Mouse (Mus musculus) lung, postnatal 4 days (tissue): ENCODE data around the gene Tnfrsf17.
"Not testable (repeated sequence)": the region's sequence is repeated elsewhere in the genome, so short reads cannot be mapped to it uniquely, and the experiment has no call there.

Source experiments
- DNase-seq, 2 experiments: peaks; one replicate each; pipeline ENCODE4 v3.0.0; 2021

Tnfrsf17 gene

DNA sequence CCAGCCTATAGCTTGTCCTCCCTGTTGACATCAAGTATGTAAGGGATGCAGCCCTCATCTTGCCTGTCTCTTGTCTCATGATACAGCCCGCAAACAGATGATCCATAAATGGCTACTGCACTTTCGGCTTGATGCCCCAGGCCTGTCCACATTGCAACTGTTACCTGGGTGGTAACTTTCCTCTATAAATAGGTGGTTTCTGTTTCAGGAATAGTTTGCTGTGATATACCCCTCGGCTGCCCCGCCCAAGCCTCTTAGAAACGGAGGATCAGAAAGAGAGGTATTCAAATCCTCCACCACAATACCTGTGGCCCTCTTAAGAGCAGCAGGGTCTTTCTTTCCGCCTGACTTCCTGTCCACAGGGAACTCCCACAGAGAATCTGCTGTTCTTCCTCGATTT is at the start of gene Tnfrsf17:
Tnfrsf17 (plus strand) TSS at position 301 of the 400 bp plus-strand sequence.
- DNase-seq: no peak

DNA sequence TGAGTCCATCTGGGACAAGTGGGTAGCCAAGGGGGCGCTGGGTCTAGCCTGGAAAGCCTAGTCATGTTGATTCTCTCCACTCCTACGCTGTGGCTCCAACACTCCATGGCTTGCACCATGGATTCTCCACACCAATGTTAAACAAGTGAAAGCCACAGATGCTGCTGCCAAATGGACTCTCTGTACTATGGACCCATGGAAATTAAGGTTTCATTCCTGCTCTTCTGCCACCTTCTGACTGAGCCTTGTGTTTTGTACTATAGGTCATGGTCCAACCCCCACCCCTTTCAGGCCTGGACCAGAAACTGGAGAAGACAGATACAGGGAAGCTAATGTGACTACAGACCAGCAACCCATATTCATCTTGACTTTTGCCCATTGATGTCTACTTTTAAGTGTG is 47.1 kb upstream of the Tnfrsf17 start:
- no peak for DNase-seq

DNA sequence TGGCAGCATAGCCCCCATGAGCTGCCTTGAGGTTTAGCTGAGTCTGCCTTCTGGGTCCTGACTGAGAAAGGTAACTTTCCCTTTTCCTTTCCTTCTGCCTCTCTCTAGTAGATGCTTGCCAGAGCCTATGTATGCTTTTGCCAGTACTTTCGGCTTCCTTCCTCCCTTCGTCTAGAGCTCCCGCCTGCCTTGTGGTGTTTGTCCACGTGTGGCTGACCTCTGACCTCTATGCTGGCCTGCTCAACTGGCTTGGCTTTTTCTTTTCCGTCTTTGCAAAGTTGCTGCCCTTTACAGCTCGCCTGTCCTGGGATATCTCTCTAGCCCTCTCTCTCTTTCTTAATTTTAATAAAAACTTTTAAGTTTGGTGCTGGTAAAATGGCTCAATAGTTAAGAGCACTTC is 43.8 kb upstream of the Tnfrsf17 start:
- no peak for DNase-seq

DNA sequence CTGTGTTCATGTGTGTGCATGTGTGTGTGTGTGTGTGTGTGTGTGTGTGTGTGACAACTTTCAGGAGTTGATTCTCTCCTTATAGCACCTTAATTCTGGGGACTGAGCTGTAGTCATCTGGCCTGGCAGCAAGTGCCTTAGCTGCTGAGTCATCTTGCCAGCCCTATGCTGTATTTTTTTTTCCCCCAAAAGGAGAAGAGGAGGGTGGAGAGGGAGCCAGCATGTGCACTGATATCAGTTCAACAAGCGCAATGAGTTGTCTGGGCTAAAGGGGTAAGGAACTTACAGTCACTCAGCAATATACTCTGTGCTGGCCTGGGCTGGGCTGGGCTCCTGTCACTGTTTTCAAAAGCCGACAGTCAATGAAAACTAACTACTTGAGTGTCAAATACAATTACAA is 43.0 kb upstream of the Tnfrsf17 start:
- DNase-seq: no peak

DNA sequence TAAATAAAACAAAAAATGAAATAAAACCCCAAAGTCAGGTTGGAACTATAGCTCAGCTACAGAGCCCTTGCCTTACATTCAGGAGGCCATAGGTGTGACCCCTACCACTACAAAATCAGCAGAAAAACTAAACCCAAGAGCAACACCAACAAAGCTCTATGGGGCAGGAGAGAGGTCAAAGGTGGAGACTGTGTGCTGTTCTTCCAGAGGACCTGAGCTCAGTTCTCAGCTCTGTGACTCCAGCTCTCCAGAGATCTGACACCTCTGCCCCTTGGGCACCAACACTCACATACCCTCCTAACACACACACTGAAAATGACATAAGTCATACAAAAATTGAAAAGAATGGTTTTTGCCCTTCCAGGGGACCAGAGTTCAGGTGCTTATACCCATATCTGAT is 42.5 kb upstream of the Tnfrsf17 start:
- no peak for DNase-seq

DNA sequence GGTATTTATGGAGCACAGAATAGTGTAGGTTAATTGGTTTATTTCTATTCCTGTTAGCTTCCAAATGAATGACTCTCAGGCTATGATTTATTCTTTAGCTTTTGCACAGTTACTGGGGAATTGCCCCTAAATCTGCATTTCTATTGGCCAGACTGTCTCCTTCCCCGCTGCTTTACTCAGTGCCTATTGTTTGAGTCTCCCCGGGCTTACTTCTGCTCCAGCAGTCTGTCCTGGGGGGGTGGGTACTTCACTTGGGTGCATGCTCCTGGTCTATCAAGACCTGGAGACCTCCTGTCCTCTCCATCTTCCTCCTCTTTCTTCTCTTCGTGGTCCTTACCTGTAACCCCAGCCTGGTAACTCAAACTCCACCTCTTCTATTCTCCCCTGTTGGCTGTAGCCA is 36.7 kb upstream of the Tnfrsf17 start:
- no peak for DNase-seq

DNA sequence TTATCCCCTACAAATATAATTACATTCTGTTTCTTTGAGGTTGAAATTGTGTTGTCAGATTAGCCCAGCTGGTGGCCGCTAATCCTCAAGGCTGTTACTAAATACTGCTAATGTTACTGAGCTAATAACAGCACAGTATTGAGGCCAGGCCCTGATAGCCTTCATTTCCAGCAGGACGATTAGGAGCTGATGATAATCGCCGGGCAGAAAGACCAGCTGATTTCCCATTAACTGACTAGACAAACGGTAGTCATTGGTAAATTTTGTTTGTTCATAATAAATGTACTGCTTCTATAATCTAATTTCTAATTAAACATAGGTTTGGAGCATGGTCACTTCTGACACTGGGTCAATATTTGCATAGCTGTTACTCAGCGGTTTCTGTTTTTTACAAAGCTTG is 34.8 kb upstream of the Tnfrsf17 start:
- DNase-seq: no peak

DNA sequence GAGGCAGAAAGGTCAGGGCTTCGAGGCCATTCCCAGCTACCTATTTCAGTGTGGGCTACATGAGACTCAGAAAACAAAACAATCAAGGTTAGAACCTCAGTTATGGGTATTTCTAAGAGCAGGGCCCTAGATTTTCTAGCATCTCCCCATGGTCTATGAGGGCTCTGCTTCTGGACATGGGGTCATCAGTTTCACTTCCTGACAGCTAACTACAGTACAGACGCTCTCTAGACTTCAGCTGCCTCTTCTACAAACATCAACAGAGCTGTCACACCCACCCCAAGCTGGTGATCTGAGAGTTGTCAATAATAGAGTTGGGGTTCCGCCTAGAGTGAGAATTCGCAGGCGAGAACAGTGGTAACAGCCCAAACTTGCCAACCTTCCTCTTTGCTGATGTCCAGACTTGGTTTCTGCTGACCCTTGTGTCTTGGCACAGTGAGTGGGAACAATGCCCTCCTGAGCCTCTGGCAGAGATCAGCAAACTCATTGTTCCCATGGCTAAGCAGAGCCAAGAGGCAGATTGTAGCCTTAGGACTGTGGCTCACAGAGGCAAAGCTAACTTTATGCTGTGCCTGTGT is 30.9 kb upstream of the Tnfrsf17 start:
- DNase-seq: no peak

DNA sequence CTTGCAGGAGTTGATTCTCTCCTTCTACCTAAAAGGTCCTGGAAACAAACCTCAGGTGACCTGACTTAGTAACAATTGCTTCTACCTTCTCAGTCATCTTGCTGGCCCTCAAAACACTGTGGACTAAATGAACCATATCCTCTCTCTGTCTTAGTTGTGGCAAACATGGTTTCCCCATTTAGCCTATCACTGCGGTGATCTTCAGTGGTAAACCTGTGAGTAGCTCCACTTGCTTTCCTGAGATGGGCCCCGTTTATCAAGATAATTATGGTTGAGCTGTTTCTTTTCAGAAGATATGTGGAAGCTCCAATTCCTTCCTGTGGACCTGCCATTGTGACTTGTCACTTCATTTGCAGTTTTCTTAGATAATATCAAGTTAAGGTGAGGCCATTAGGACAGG is 28.7 kb upstream of the Tnfrsf17 start:
- no peak for DNase-seq

DNA sequence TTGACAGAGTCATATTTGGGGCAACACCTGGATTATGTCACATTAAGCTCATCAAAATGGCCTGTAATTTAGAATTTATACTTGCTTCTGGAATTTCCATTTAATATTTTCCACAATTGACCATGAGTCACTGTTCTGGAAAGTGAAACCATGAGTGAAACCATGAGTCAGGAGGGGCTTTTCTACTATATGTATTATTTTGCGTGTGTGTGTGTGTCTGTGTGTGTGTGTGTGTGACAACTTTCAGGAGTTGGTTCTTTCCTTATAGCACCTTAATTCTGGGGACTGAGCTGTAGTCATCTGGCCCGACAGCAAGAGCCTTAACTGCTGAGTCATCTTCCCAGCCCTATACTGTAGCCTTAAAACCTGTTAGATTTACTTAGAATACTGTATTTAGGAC is 27.7 kb upstream of the Tnfrsf17 start:
- DNase-seq: no peak

DNA sequence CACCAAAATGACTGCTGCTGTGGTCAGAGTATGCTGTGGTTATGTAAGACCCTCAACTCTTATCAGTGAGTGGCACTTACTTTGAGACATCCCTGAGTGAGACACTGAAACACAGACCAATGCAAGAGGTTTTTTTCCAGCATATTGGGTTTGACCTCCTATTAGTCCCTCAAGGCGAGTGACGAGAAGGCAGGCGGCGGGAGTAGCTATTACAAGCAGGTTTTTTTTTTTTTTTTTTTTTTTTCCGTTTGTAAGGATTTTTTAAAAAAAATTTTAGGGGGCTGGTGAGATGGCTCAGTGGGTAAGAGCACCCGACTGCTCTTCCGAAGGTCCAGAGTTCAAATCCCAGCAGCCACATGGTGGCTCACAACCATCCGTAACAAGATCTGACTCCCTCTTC is 24.7 kb upstream of the Tnfrsf17 start:
- DNase-seq: not testable (repeated sequence)

DNA sequence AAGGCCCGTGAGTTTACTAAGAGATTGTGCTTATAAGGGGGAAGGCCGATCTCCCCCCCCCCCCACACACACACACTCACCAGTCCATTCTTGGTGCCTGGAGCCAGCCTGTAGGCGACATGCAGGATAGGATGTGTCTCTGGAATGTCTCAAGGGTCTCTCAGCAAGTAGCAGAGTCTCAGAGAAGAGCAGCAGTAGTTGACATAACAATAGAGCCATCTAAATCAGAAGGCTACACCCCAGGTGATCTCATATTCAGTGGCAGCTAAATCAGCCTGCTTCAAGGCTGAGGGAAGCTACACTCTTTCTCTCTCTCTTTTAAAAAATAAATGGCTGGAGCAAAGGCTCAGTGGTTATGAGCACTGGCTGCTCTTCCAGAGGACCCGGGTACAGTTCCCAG is 18.0 kb upstream of the Tnfrsf17 start:
- DNase-seq: not testable (repeated sequence)

DNA sequence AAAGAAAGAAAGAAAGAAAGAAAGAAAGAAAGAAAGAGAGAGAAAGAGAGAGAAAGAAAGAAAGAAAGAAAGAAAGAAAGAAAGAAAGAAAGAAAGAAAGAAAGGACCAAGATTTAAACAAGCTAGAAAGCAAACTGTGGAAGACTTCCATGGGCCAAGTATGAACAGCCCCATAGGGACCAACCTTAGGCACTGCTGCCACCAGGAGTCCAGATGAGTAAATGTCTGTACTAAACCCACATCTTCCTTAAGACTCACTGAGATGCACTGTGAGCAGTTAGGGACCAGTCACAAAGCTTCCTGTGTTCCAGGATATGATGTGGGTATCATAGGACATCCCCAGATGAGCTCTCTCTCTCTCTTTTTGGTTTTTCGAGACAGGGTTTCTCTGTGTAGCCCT is 15.9 kb upstream of the Tnfrsf17 start:
- DNase-seq: peak in 1 of 2 experiments; percentile 10

DNA sequence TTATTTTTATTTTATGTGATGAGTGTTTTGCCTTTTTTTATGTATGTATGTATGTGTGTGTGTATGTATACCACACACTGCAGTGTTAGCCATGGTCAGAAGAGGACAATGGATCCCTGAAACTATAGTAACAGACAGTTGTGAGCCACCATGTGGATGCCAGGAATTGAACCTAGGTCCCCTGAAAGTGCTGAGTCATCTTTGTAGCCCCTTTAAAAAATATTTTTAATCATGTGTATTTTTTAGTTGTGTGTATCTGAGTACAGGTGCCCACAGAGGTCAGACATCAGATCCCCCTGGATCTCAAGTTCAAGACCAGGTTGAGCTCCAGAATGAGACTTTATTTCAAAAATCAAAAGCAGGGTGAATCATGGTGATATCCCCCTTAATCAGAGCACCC is 9.9 kb upstream of the Tnfrsf17 start:
- no peak for DNase-seq

DNA sequence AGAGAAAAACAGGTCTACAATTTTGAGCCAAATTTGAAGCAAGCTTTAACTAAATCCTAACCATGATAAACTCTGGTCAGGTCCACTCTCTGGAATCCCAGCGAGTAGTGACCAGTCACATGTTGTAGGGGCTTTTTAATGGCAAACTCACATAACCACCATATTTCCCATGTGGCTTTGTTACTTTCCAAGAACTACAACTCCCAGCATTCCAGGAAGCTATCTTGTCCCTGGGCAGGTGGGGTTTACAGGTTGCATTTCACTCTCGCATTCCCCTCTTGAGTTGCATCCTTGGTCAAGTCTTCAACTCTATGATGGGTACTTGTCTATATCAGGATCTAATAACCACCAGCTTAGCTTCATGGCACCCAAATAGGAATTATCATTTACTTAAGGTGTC is 8.1 kb upstream of the Tnfrsf17 start:
- DNase-seq: no peak

DNA sequence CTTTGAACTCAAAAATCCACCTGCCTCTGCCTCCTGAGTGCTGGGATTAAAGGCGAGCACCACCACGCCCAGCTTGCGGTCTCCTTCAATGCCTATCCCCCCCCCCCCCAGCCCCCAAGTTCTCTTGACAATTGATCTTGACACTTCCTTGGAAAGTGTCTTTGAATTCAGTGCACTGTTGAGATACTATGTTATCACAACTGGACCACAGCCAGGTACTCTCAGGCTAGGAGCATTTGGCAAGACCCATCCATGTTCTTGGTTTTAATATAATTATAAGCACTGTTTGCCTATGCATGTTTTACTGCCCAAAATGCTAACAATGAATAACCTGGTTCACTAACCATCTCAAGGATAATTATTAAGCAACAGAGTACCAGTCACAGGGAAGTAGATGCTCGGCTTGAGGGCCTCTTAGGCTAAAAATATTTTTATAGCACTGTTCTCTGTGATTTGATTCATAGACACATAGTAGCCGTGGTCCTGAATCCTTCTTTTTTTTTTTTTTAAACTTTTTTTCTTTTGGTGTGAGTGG is 2.2 kb downstream of the Tnfrsf17 start:
- peak in 1 of 2 experiments; percentile 25 for DNase-seq

DNA sequence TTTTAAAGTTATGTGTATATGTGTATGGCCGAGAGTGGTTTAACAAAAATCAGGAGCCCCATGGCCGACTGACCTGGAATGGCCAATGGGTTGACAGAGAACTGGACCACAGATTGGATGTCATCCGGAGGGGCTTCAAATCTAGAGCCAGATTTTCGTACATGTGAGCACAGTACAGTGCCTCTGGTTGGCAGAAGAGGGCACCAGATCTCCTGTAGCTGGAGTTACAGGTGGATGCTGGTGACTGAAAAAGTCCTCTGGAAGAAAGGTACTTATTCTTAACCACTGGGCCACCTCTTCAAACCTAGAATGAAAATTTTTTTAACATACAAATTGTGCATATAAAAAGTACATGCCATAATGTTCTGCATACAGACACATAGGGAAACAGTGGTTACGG is 3.1 kb downstream of the Tnfrsf17 start:
- no peak for DNase-seq

DNA sequence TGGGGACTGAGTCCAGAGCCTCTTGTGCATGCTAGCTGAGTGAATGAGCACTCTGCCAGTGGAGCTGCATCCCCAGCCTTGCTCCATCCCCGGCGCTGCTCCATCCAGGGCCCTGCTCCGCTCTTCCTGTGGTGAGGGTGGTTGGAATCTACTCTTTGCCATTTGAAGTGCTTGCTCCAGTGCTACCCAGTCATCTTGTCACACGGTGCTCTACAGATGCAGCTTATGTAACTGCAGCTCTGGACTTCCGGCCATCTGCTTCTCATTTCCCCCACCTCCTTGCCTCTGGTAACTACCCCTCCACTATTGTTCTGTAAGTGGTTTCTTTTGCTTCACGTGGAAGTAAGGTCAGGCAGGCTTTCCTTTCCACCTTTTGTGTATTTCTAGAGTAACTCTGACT is 3.7 kb downstream of the Tnfrsf17 start:
- peak; percentile 6 to 36 for DNase-seq

DNA sequence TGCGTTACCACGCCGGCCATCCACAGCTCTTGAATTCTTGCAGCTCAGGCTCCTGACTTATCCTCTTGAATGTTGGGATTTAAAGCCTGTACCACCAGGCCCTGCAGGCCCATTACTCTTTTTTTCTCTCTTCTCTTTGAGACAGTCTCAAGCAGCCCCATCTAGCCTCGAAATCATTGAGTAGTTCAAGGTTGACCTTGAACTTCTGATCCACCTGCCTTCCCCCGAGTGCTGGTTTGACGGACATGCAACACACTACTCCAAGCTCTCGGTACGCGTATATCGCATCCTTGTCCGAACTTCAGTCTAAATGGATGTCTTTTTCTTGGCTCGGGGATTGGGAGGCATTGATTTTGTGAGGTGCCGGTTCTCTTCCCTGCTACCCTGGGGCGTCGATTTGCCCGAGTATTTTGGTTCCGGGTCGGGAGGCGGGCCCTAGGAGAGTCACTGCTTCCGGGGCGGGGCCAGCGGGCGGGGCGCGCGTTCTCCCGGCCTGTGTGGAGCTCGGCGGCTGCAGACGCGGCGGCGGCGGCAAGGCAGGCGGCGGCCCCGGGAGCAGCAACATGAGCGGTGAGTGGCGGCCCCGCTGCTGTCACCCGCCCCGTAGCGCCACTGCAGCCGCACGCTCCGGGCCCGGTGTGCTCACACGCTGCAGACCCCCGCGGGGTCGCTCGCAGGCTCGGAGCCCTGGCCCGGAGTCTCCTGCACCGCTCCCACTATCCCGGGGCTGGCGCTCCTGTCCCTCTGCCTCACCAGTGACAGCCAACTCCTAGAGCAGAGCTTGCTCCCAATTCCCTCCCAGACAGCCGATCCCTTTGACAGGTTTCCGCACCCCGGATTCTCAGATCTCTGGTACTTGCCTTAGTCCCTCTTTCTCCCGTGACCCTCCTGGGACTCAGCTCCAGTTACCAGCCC is 9.1 kb downstream of the Tnfrsf17 start, which contains the start of gene Snx29:
Snx29 (plus strand) TSS at position 500 of the 915 bp plus-strand sequence.
- DNase-seq: peak; percentile 97 to 99

DNA sequence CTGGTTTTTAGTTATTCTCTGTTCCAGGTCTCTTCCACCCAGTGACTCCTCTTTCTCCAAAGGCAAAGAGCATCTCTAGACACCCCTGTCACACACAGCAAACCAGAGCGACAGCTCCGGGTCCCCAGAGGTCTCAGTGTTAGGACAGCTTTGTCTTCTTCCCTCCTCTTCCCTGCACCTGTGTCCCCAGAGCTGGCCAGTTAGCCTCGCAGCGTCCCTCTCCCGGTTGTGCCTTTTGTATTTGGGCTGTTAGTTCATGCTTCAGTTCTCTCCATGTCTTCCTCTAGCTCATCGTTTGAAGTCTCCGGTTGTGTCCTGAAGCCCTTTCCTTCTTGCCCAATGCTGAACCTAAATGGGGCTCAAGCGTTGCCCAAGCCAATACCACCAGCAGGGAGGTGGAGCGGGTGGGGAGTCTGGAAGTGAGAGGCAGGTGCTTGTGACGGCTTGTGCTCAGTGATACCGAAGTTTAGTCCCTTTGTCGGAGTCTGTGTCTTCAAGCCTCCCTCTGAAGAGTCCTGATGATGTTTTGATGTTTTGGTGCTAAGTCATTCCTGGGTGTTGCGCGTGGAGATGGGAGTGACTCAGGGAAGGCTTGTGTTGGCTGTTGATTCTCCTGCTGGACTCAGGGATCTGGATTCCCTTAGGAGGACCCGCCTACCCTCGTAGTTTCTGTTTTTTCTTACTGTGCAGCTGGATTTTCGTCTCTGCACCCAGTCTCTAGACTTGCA is 9.9 kb downstream of the Tnfrsf17 start:
- peak; percentile 23 for DNase-seq

DNA sequence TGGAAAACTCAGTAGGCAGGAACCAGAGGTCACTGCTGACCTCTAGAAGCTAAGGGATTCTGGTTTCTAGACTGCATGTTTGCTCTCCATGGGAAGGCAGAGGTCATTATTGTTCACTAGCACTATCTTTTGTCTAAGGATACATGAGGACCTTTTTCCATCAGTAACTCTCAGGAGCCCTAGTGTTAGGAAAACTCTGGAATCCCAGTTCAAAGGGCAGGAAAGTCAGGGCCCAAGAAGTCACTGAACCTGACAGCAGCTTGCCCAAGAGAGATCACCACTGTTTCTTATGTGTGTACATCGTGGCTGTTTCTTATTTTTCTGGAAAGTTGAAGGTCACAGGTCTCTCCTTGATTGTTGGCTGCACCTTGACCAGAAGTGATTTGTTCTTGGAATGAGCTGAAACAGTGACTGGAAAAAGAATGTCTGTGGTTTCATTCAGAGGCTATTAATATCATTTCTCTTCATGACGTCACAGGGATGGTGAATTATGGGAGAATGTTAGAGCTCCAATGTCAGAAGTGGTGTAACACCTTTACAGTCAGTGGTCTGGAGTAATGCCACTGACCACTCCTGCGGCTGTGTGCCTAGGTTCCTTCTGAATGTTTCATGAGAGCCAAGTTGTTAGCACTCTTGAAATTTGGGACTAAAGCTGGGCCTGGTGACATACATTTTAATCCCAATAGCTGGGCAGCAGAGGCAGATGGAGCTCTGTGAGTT is 16.6 kb downstream of the Tnfrsf17 start:
- no peak for DNase-seq

DNA sequence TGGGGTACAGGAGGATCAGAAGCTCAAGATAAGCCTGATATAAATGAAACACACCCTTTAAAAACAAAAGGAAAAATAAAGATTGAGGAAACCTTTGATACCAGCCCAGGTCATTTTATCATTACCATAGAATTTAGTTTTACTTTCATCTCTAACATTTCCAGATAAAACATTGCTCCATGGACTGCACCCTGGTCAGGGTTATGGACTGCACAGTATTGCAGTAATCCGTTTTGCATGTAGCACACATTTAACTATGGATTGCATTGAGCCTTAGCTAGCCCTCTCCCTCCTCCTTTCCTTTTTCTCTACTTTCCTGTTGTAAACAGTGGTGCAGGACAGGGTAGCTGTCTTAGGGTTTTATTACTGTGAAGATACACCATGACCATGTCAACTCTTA is 17.4 kb downstream of the Tnfrsf17 start:
- no peak for DNase-seq
